Mouse (Mus musculus) MEL (cell line): ENCODE measurements around the gene Runx1. TPM values are rescaled to one million over a fixed set of nuclear protein-coding genes. Genes with fewer than 3 reads are reported as not detected.
A peak's percentile ranks its signal among the peaks of the same experiment; 100 is the strongest.

ENCODE experiments used
- DNase-seq: peaks from one replicate; pipeline ENCODE4 v3.0.0; 2011; ENCODE audit warnings: low read depth, low spot score
- H3K27ac ChIP-seq: 2 replicates; pipeline ENCODE4 v1.5.1; 2012; ENCODE audit warnings: low read depth, mild to moderate bottlenecking, control low read depth, low read length, moderate library complexity; ENCODE audit not compliant: control insufficient read depth
- H3K27me3 ChIP-seq, 2 experiments: fragments of 150-350 bp in 1 of 2; sonication (generic) in 1 of 2; 2 replicates each; pipeline ENCODE4 v1.6.1; 2012; ENCODE audit warnings: low read length in 2 of 2, mild to moderate bottlenecking in 2 of 2, improper control_type of control experiment in 1 of 2, moderate library complexity in 1 of 2; ENCODE audit not compliant: insufficient read depth in 2 of 2, control insufficient read depth in 1 of 2
- H3K36me3 ChIP-seq, 2 experiments: 2 replicates each; pipeline ENCODE4 v1.6.1; 2012 to 2014; ENCODE audit warnings: low read length in 2 of 2, improper control_type of control experiment in 1 of 2, inconsistent platforms in 1 of 2, mild to moderate bottlenecking in 1 of 2; ENCODE audit not compliant: insufficient read depth in 2 of 2, control insufficient read depth in 1 of 2
- H3K4me1 ChIP-seq, 2 experiments: fragments of 150-350 bp in 1 of 2; sonication (generic) in 1 of 2; 2 replicates each; pipeline ENCODE4 v1.6.1; 2012; ENCODE audit warnings: low read length in 2 of 2, improper control_type of control experiment in 1 of 2, mild to moderate bottlenecking in 1 of 2; ENCODE audit not compliant: insufficient read depth in 2 of 2, control insufficient read depth in 1 of 2
- H3K4me3 ChIP-seq, 2 experiments: fragments of 150-350 bp in 1 of 2; sonication (generic) in 1 of 2; 2 replicates each; pipeline ENCODE4 v1.5.1; 2012; ENCODE audit warnings: low read depth in 2 of 2, low read length in 2 of 2, mild to moderate bottlenecking in 2 of 2, moderate library complexity in 2 of 2, control low read depth in 1 of 2, improper control_type of control experiment in 1 of 2; ENCODE audit not compliant: control insufficient read depth in 1 of 2, insufficient read depth in 1 of 2
- H3K79me2 ChIP-seq: 2 replicates; pipeline ENCODE4 v1.6.1; 2012; ENCODE audit warnings: mild to moderate bottlenecking, low read length, moderate library complexity; ENCODE audit not compliant: control insufficient read depth, poor library complexity, insufficient read depth
- H3K9ac ChIP-seq: 2 replicates; pipeline ENCODE4 v1.6.1; 2012; ENCODE audit warnings: low read depth, mild to moderate bottlenecking, control low read depth, low read length, moderate library complexity; ENCODE audit not compliant: control insufficient read depth, poor library complexity, severe bottlenecking
- H3K9me3 ChIP-seq: fragments of 150-350 bp; sonication (generic); replicated peaks from 2 replicates; pipeline ENCODE4 v1.6.1; 2012; ENCODE audit warnings: mild to moderate bottlenecking, low read length, improper control_type of control experiment, moderate library complexity; ENCODE audit not compliant: insufficient read depth
- BHLHE40 ChIP-seq: IDR thresholded peaks from 2 replicates; pipeline ENCODE4 v1.6.1; 2012; ENCODE audit warnings: low read depth, mild to moderate bottlenecking, inconsistent platforms, low read length, improper control_type of control experiment, borderline replicate concordance
- CHD1 ChIP-seq: IDR thresholded peaks from 2 replicates; pipeline ENCODE4 v1.6.1; 2012; ENCODE audit warnings: low read depth, mild to moderate bottlenecking, inconsistent platforms, low read length, improper control_type of control experiment
- CHD2 ChIP-seq: IDR thresholded peaks from 2 replicates; pipeline ENCODE4 v1.6.1; 2011; ENCODE audit warnings: low read length, improper control_type of control experiment
- E2F4 ChIP-seq: IDR thresholded peaks from 2 replicates; pipeline ENCODE4 v1.6.1; 2011; ENCODE audit warnings: low read depth, low read length, improper control_type of control experiment, borderline replicate concordance
- ELF1 ChIP-seq: IDR thresholded peaks from 2 replicates; pipeline ENCODE4 v1.6.1; 2014; ENCODE audit warnings: low read depth, mild to moderate bottlenecking, inconsistent platforms, low read length, improper control_type of control experiment, moderate library complexity
- EP300 ChIP-seq, 2 experiments: IDR thresholded peaks; 2 replicates each; pipeline ENCODE4 v1.6.1; 2011; ENCODE audit warnings: improper control_type of control experiment in 2 of 2, low read length in 2 of 2, low read depth in 1 of 2, mild to moderate bottlenecking in 1 of 2
- ETS1 ChIP-seq: IDR thresholded peaks from 2 replicates; pipeline ENCODE4 v1.6.1; 2012; ENCODE audit warnings: low read depth, mild to moderate bottlenecking, inconsistent platforms, low read length, improper control_type of control experiment, moderate library complexity
- GABPA ChIP-seq: IDR thresholded peaks from 2 replicates; pipeline ENCODE4 v1.6.1; 2012; ENCODE audit warnings: low read depth, mild to moderate bottlenecking, inconsistent platforms, low read length, improper control_type of control experiment, moderate library complexity
- JUND ChIP-seq: IDR thresholded peaks from 2 replicates; pipeline ENCODE4 v1.6.1; 2011; ENCODE audit warnings: low read depth, mild to moderate bottlenecking, improper control_type of control experiment, low read length
- KAT2A ChIP-seq: conservative IDR thresholded peaks from 2 replicates; pipeline ENCODE4 v1.6.1; 2012; ENCODE audit warnings: low read depth, low read length, improper control_type of control experiment, inconsistent platforms
- MAFK ChIP-seq: IDR thresholded peaks from 2 replicates; pipeline ENCODE4 v1.6.1; 2011; ENCODE audit warnings: low read depth, mild to moderate bottlenecking, low read length, improper control_type of control experiment, borderline replicate concordance
- MAX ChIP-seq: IDR thresholded peaks from 2 replicates; pipeline ENCODE4 v1.6.1; 2011; ENCODE audit warnings: low read length, improper control_type of control experiment
- MAZ ChIP-seq: IDR thresholded peaks from 2 replicates; pipeline ENCODE4 v1.6.1; 2012; ENCODE audit warnings: low read depth, mild to moderate bottlenecking, inconsistent platforms, low read length, improper control_type of control experiment
- MEF2A ChIP-seq: IDR thresholded peaks from 2 replicates; pipeline ENCODE4 v1.6.1; 2014; ENCODE audit warnings: low read depth, mild to moderate bottlenecking, inconsistent platforms, low read length, improper control_type of control experiment; ENCODE audit not compliant: poor library complexity, insufficient replicate concordance, severe bottlenecking; ENCODE audit errors: extremely low read depth
- MXI1 ChIP-seq: IDR thresholded peaks from 2 replicates; pipeline ENCODE4 v1.6.1; 2011; ENCODE audit warnings: mild to moderate bottlenecking, low read depth, low read length, improper control_type of control experiment
- MYB ChIP-seq: IDR thresholded peaks from 2 replicates; pipeline ENCODE4 v1.6.1; 2011; ENCODE audit warnings: mild to moderate bottlenecking, low read depth, low read length, improper control_type of control experiment
- MYC ChIP-seq: IDR thresholded peaks from 2 replicates; pipeline ENCODE4 v1.6.1; 2011; ENCODE audit warnings: low read depth, mild to moderate bottlenecking, low read length, improper control_type of control experiment, moderate library complexity
- NELFE ChIP-seq: IDR thresholded peaks from 2 replicates; pipeline ENCODE4 v1.6.1; 2011; ENCODE audit warnings: low read depth, low read length, improper control_type of control experiment
- NRF1 ChIP-seq: IDR thresholded peaks from 2 replicates; pipeline ENCODE4 v1.6.1; 2014; ENCODE audit warnings: low read depth, mild to moderate bottlenecking, inconsistent platforms, low read length, improper control_type of control experiment, moderate library complexity; ENCODE audit not compliant: poor library complexity, insufficient read depth, severe bottlenecking
- POLR2A ChIP-seq, 2 experiments: IDR thresholded peaks; 2 replicates each; pipeline ENCODE4 v1.6.1; 2011 to 2012; ENCODE audit warnings: low read length in 2 of 2, mild to moderate bottlenecking in 2 of 2, control low read depth in 1 of 2, improper control_type of control experiment in 1 of 2, low read depth in 1 of 2, moderate library complexity in 1 of 2; ENCODE audit not compliant: control insufficient read depth in 1 of 2, insufficient read depth in 1 of 2, poor library complexity in 1 of 2
- POLR2AphosphoS2 ChIP-seq: IDR thresholded peaks from 2 replicates; pipeline ENCODE4 v1.6.1; 2011; ENCODE audit warnings: low read length, improper control_type of control experiment
- POLR2AphosphoS5 ChIP-seq: IDR thresholded peaks from 2 replicates; pipeline ENCODE4 v1.6.1; 2012; ENCODE audit warnings: low read depth, borderline replicate concordance, mild to moderate bottlenecking, inconsistent platforms, low read length, moderate library complexity, mixed read lengths
- RAD21 ChIP-seq: IDR thresholded peaks from 2 replicates; pipeline ENCODE4 v1.6.1; 2011; ENCODE audit warnings: mild to moderate bottlenecking, low read depth, low read length, improper control_type of control experiment
- SMC3 ChIP-seq: IDR thresholded peaks from 2 replicates; pipeline ENCODE4 v1.6.1; 2011; ENCODE audit warnings: low read depth, low read length, improper control_type of control experiment
- TAL1 ChIP-seq: IDR thresholded peaks from 2 replicates; pipeline ENCODE4 v1.6.1; 2012; ENCODE audit warnings: mild to moderate bottlenecking, inconsistent platforms, low read length, moderate library complexity, mixed read lengths
- TBP ChIP-seq: IDR thresholded peaks from 2 replicates; pipeline ENCODE4 v1.8.0; 2011; ENCODE audit warnings: low read depth, low read length, improper control_type of control experiment
- TCF12 ChIP-seq: IDR thresholded peaks from 2 replicates; pipeline ENCODE4 v1.6.1; 2014; ENCODE audit warnings: low read depth, mild to moderate bottlenecking, inconsistent platforms, low read length, improper control_type of control experiment, moderate library complexity
- UBTF ChIP-seq: IDR thresholded peaks from 2 replicates; pipeline ENCODE4 v1.6.1; 2012; ENCODE audit warnings: low read depth, mild to moderate bottlenecking, inconsistent platforms, low read length, improper control_type of control experiment, moderate library complexity, borderline replicate concordance; ENCODE audit not compliant: insufficient read depth
- USF1 ChIP-seq: IDR thresholded peaks from 2 replicates; pipeline ENCODE4 v1.6.1; 2014; ENCODE audit warnings: low read depth, mild to moderate bottlenecking, inconsistent platforms, low read length, improper control_type of control experiment, moderate library complexity
- USF2 ChIP-seq, 2 experiments: IDR thresholded peaks; 2 replicates each; pipeline ENCODE4 v1.6.1; 2011 to 2012; ENCODE audit warnings: improper control_type of control experiment in 2 of 2, low read length in 2 of 2, borderline replicate concordance in 1 of 2, inconsistent platforms in 1 of 2, low read depth in 1 of 2, mild to moderate bottlenecking in 1 of 2; ENCODE audit not compliant: insufficient read depth in 1 of 2
- ZC3H11A ChIP-seq: IDR thresholded peaks from 2 replicates; pipeline ENCODE4 v1.6.1; 2012; ENCODE audit warnings: low read depth, mild to moderate bottlenecking, inconsistent platforms, low read length, improper control_type of control experiment
- ZKSCAN1 ChIP-seq: IDR thresholded peaks from 2 replicates; pipeline ENCODE4 v1.6.1; 2012; ENCODE audit warnings: low read depth, mild to moderate bottlenecking, inconsistent platforms, low read length, improper control_type of control experiment, moderate library complexity
- ZMIZ1 ChIP-seq: IDR thresholded peaks from 2 replicates; pipeline ENCODE4 v1.6.1; 2012; ENCODE audit warnings: low read depth, mild to moderate bottlenecking, inconsistent platforms, low read length, improper control_type of control experiment, moderate library complexity
- ZNF384 ChIP-seq: IDR thresholded peaks from 2 replicates; pipeline ENCODE4 v1.6.1; 2012; ENCODE audit warnings: low read depth, mild to moderate bottlenecking, inconsistent platforms, low read length, improper control_type of control experiment
- polyA plus RNA-seq, 2 experiments: library from polyadenylated mRNA; stranded (reverse) in 1 of 2; unstranded in 1 of 2; fragments of >175 nt in 1 of 2; fragments of >200 nt in 1 of 2; gene quantifications; 2 replicates each; pipeline versions ENCODE4 v1.2.1 to v1.2.4; 2012; ENCODE audit warnings: low replicate concordance in 2 of 2, low read depth in 1 of 2; ENCODE audit not compliant: insufficient read length in 2 of 2, insufficient read depth in 1 of 2, missing spikeins in 1 of 2
- total RNA-seq: library from RNA; depleted of rRNA; stranded (reverse); fragments of 300-350 nt; gene quantifications from 2 replicates; pipeline ENCODE4 v1.2.3, GENCODE M21; 2012; rRNA removed

Gene Runx1
- total RNA-seq (14.3 and 17.1 TPM in 2 replicates), polyA plus RNA-seq (10 to 100 TPM in 1 of 2 experiments, not detected in 1; 23.5 TPM)

DNA sequence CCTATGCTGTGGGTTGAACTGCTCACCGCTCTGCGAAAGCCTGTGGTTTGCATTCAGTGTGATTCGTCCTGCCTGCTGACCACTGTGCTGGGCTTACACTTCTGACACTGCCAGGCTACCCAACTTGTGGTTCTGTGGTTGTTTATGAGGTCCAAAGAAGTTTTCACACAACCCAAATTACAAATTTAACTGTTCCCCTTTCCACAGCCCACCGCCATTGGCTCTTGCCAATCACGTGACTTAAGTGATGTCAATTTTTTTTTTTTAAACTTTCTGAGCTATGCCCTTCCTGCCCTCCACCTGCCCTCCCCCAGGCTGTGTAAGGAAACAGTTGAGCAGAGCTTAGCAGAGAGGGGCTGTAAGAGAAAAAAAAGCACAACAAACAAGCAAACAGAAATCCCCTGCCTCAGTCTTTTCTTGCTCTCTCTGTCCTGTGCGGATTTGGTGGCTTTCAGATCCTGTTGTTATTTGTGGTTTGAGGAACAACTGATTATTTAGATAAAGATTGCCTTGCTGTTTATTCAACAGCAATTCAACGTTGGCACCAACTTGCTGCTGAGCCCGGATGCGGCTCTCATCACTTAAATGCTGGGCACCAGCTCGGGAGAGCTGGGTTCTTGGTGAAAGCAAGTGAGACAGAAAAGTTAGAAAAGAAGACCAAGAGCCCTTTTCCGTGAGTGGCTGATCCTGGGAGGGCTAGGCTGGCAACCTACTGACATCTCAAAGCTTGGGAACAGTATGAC is at the start of gene Runx1:
Gene Runx1, minus strand, starts transcription at position 242 of the 743 bp plus-strand sequence.
- Histone ChIP-seq H3K9me3 (no peaks in the 10 kb centered on the region), H3K9ac (peak within 1 kb of the TSS; percentile 82), H3K27me3 (no peaks in the 10 kb centered on the region), H3K79me2 (peaks cover 32% of the 10 kb centered on the region), H3K27ac (peak within 1 kb of the TSS; percentile 97), H3K4me1 (peaks cover 0 to 26% of the 10 kb centered on the region in 2 experiments; a peak in 3 of 4 replicates), H3K4me3 (peak within 1 kb of the TSS; percentile 85 to 94), H3K36me3 (peaks cover 0 to 18% of the 10 kb centered on the region in 2 experiments; a peak in 2 of 4 replicates)
- DNase-seq, result peak; percentile 92
- peak; percentile 60; the same call in 1 of the 2 replicates for TF ChIP-seq MXI1
- no peak for TF ChIP-seq MEF2A
- TF ChIP-seq CHD2, result 0 out of 2 replicates have a peak, but pooled peaks have one; percentile 7
- peak; percentile 73 to 91 for TF ChIP-seq USF2 (IDR thresholded peaks at IDR 0.05; ENCODE audit: borderline replicate concordance in 1 of 2, insufficient read depth in 1 of 2, low read depth in 1 of 2, low read length in 2 of 2)
- no peak for TF ChIP-seq KAT2A
- TF ChIP-seq ZNF384, result peak; percentile 98
- TF ChIP-seq ZMIZ1, result peak; percentile 93
- TF ChIP-seq MYB, result no peak
- TF ChIP-seq MAZ, result 0 out of 2 replicates have a peak, but pooled peaks have one; percentile 34
- TF ChIP-seq POLR2AphosphoS5, result peak; percentile 42; the same call in 1 of the 2 replicates
- no peak for TF ChIP-seq MAFK
- no peak; the same call in 1 of the 2 replicates for TF ChIP-seq ZKSCAN1
- peak; percentile 71; the same call in 1 of the 2 replicates for TF ChIP-seq ETS1
- peak; percentile 82; the same call in 1 of the 2 replicates for TF ChIP-seq POLR2AphosphoS2
- peak; percentile 70 for TF ChIP-seq BHLHE40
- peak; percentile 31; the same call in 1 of the 2 replicates for TF ChIP-seq ELF1
- no peak for TF ChIP-seq MYC
- no peak for TF ChIP-seq SMC3
- no peak for TF ChIP-seq RAD21
- TF ChIP-seq E2F4, result no peak
- no peak for TF ChIP-seq TAL1
- peak; percentile 98 for TF ChIP-seq USF1
- peak; percentile 5 to 50; a peak in 3 of 4 replicates for TF ChIP-seq EP300 (IDR thresholded peaks at IDR 0.05; ENCODE audit: low read depth in 1 of 2, low read length in 2 of 2)
- TF ChIP-seq NELFE, result peak; percentile 81
- TF ChIP-seq CHD1, result no peak; the same call in 1 of the 2 replicates
- peak in 1 of 2 experiments; percentile 83; a peak in 3 of 4 replicates for TF ChIP-seq POLR2A (IDR thresholded peaks at IDR 0.05; ENCODE audit: control insufficient read depth in 1 of 2, insufficient read depth in 1 of 2, low read depth in 1 of 2, low read length in 2 of 2, poor library complexity in 1 of 2)
- peak; percentile 44 for TF ChIP-seq TCF12
- TF ChIP-seq ZC3H11A, result no peak
- no peak for TF ChIP-seq UBTF
- peak; percentile 88 for TF ChIP-seq MAX
- TF ChIP-seq JUND, result no peak
- no peak for TF ChIP-seq NRF1
- no peak for TF ChIP-seq GABPA
- peak; percentile 92 for TF ChIP-seq TBP
